ENCODE assay signal across 8 mouse cellular contexts in genomic region chr16:38712581-38713403, GRCm38 (mm10). TPM values are rescaled to one million over a fixed set of nuclear protein-coding genes. Genes with fewer than 3 reads are reported as not detected.
DNase-seq lines count a peak whose midpoint lies in the region; ATAC-seq lines count a peak whose summit lies in the region.

Arhgap31 (minus strand) TSS chr16:38713274.

- under 1% methylated on average over 71 of the region's 74 CpGs for WGBS in hindbrain, embryonic 14.5 days

- peak within 1 kb of the TSS; percentile 64 for H3K9ac ChIP-seq in hindbrain, embryonic 14.5 days

- no peaks in the 10 kb centered on the region for H3K4me1 ChIP-seq in hindbrain, embryonic 14.5 days (replicated peaks; ENCODE audit: control insufficient read depth, insufficient read depth, low read length)

- H3K36me3 ChIP-seq in hindbrain, embryonic 14.5 days (replicated peaks; ENCODE audit: control insufficient read depth, insufficient read depth): no peaks in the 10 kb centered on the region

- peak within 1 kb of the TSS; percentile 52 for H3K4me3 ChIP-seq in hindbrain, embryonic 14.5 days (replicated peaks; ENCODE audit: low read length)

- H3K4me2 ChIP-seq in hindbrain, embryonic 14.5 days (replicated peaks): peak within 1 kb of the TSS; percentile 79

- no peaks in the 10 kb centered on the region for H3K9me3 ChIP-seq in hindbrain, embryonic 14.5 days (ENCODE audit: control insufficient read depth, low read length)

- peak; percentile 75 for DNase-seq in T-cell, adult 2 months (ENCODE audit: low spot score)
- peak; percentile 38 to 60 for DNase-seq in cerebellum, postnatal 4 days (ENCODE audit: low spot score in 2 of 2)
- peak; percentile 81 for DNase-seq in gastrocnemius, adult 18-20 months (ENCODE audit: low spot score)
- peak; percentile 63 for DNase-seq in hindbrain, embryonic 14.5 days (ENCODE audit: low spot score)
- DNase-seq in left cerebral cortex, adult 11 months (ENCODE audit: low spot score): peak; percentile 40
- peak; percentile 95 for DNase-seq in lung, postnatal 36 days
- DNase-seq in retina, embryonic 14.5 days (ENCODE audit: low spot score): peak; percentile 73
- DNase-seq in thymus, postnatal 25 days: peak; percentile 82

- H3K27ac ChIP-seq in hindbrain, embryonic 14.5 days: peak within 1 kb of the TSS; percentile 60

- H3K27me3 ChIP-seq in hindbrain, embryonic 14.5 days (ENCODE audit: control insufficient read depth, insufficient read depth, low read length): no peaks in the 10 kb centered on the region

- peak; percentile 89 for ATAC-seq in hindbrain, embryonic 14.5 days (ENCODE audit: low FRiP score)

RNA-seq across cellular contexts. Expression of gene Arhgap31, which starts in this region (rescaled TPM):
- total RNA-seq in gastrocnemius, adult 18-20 months (2021): 10 to 100 TPM; 12.9 to 15.9 TPM
- 5.6 and 7.8 TPM in 2 replicates for polyA plus RNA-seq in hindbrain, embryonic 14.5 days (2014; fragmentation: Nextera tagmentation; extraction: Ambion mirVana)

Comparison
In these comparisons a context has a peak if more than half of its experiments do, and no peak if none do; other contexts are left out.
1. Peak in every context shown above with its lines: DNase-seq, ATAC-seq, H3K4me3 ChIP-seq and H3K27ac ChIP-seq.
2. DNase-seq: peak in every context shown above with its lines; median percentile 95 in lung, postnatal 36 days; 82 in thymus, postnatal 25 days; 81 in gastrocnemius, adult 18-20 months; 75 in T-cell, adult 2 months; 73 in retina, embryonic 14.5 days; 63 in hindbrain, embryonic 14.5 days; 49 in cerebellum, postnatal 4 days; 40 in left cerebral cortex, adult 11 months.